Mouse (Mus musculus) right cerebral cortex, postnatal 25 days (tissue): ENCODE data around the gene Gcnt4.

Source experiments
- DNase-seq: peaks from one replicate; pipeline ENCODE4 v3.0.0; 2022

The Gcnt4 gene

DNA sequence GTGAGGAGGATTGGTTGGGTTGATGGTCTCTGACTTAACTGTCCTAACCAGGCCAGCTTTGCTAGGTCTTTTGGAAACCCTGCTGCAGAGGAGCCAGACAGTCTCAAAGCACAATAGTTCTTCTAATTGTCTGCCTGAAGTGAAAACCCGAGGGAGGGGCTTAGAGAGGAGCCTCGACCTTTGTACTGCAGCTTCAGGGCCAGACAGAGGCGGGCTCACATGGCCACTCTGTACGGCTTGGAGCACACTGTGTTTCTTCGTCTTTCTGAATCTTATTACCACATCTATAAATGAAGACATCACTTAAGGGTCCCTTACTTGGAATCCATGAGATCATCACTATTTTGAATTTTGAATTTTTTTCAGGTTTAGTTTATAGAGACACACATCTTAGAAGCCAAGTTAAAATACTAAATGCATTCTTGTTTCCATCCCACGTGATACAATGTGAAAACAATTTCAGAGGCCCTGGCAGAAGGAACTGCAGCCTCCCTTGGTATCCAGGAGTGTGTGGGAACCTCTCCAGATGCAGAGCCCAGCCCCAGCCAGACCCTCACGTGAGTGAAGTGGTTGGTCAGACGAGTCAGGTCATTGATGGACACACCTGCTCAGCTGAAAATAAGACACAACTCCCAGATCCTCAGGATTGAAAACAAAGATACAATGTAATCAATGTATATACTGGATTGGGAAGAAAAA, 69.0 kb downstream of the Gcnt4 start:
- DNase-seq, result no peak

DNA sequence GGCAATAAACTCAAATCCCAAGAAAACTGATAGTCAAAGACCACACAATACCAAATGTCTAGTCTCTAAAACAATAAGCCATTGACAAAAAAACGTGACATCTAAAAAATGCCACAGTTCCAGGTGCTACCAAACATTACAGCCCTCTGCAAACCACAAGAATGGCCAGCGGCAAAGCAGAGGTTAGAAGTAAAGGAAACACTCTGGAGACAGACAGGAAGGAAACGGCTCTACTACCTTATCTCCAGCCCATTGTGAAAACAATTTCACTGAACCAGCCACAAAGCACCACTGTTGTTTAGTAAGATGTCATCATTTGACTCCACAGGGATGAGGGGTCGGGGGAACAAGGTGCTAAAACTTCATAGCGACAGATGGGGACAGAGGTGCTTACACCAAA, 70.8 kb downstream of the Gcnt4 start:
- DNase-seq, result no peak

DNA sequence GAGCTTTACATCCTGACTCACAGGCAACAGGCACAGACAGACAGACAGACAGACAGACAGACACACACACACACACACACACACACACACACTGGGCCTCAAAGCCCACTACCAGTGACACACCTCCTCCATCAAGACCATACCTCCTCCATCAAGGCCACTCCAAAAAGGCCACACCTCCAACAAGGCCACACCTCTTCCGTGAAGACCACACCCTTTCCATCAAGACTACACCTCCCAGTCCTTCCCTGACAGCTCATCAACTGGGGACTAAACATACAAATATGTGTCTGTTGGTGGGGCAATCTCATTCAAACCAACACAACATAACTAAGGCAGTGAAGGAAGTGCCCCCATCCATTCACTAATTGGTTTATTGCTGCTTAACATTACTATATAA, 72.6 kb downstream of the Gcnt4 start:
- DNase-seq, result no peak
